Comparison of ENCODE assay signal across 8 mouse cellular contexts in the genomic region with DNA sequence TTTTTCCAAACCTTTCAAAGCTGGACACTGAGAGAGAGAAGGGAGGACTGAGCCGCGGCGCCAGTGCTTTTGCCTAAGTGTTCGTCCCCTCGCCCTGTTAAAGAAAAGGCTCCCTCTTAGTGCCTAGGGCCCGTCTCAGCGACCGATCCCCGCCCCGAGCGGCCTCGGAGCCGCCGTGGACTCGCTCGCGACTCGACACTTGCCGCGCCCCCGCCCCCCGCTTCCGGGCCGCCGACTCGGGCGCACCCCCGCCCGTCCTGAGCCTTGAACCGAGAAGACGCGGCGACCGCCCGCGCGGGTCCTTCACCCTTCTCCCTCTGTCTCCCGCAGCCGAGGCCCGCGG. TPM values are rescaled to one million over a fixed set of nuclear protein-coding genes. Genes with fewer than 3 reads are reported as not detected.
DNase-seq lines count a peak whose midpoint lies in the region; ATAC-seq and TF ChIP-seq lines count a peak whose summit lies in the region.

No protein-coding gene starts in this region.

- ATAC-seq in heart, embryonic 11.5 days (replicated peaks; ENCODE audit: insufficient number of reproducible peaks, low FRiP score, low TSS enrichment) = no peak; the same call in 1 of the 2 replicates
- peak; percentile 52 for ATAC-seq in CD4-positive, CD25-positive, alpha-beta regulatory T cell, adult 4 months
- no peak; the same call in 1 of the 2 replicates for ATAC-seq in forebrain, embryonic 13.5 days
- no peak; the same call in 1 of the 2 replicates for ATAC-seq in liver, embryonic 14.5 days (ENCODE audit: insufficient read depth)
- ATAC-seq in granulocyte monocyte progenitor cell, adult 5-6 weeks (replicated peaks; ENCODE audit: poor library complexity, severe bottlenecking) = no peak

- H3K4me2 ChIP-seq in heart, embryonic 11.5 days = peak overlapping the region; percentile 90
- peak overlapping the region; percentile 84 for H3K4me2 ChIP-seq in forebrain, embryonic 13.5 days
- H3K4me2 ChIP-seq in liver, embryonic 14.5 days (ENCODE audit: low read depth) = peak overlapping the region; percentile 94

- H3K9me3 ChIP-seq in heart, embryonic 11.5 days (replicated peaks; ENCODE audit: control insufficient read depth, low read length) = no peaks in the 10 kb centered on the region
- no peaks in the 10 kb centered on the region for H3K9me3 ChIP-seq in forebrain, embryonic 13.5 days (replicated peaks)
- H3K9me3 ChIP-seq in liver, embryonic 14.5 days (ENCODE audit: control insufficient read depth, low read length) = no peaks in the 10 kb centered on the region

- H3K4me3 ChIP-seq in heart, embryonic 11.5 days (ENCODE audit: low read depth, low read length) = peak overlapping the region; percentile 82
- peak overlapping the region; percentile 88 for H3K4me3 ChIP-seq in forebrain, embryonic 13.5 days
- H3K4me3 ChIP-seq in liver, embryonic 14.5 days (ENCODE audit: insufficient read depth in 1 of 2, low read depth in 2 of 2, low read length in 2 of 2) = peak overlapping the region; percentile 88 to 90

- no peaks in the 10 kb centered on the region for H3K27me3 ChIP-seq in heart, embryonic 11.5 days (ENCODE audit: control insufficient read depth, insufficient read depth, low read length)
- peaks cover 10% of the 10 kb centered on the region for H3K27me3 ChIP-seq in forebrain, embryonic 13.5 days
- peaks cover 4% of the 10 kb centered on the region; the same call in 1 of the 2 replicates for H3K27me3 ChIP-seq in liver, embryonic 14.5 days (ENCODE audit: control insufficient read depth, insufficient read depth, low read length)

- peaks cover 10% of the 10 kb centered on the region for H3K4me1 ChIP-seq in heart, embryonic 11.5 days (ENCODE audit: control insufficient read depth, insufficient read depth, low read length)
- peaks cover 32% of the 10 kb centered on the region for H3K4me1 ChIP-seq in forebrain, embryonic 13.5 days
- H3K4me1 ChIP-seq in liver, embryonic 14.5 days (replicated peaks; ENCODE audit: control insufficient read depth in 2 of 2, insufficient read depth in 2 of 2, low read length in 1 of 2) = peaks cover 12 to 13% of the 10 kb centered on the region in 2 experiments

- H3K36me3 ChIP-seq in heart, embryonic 11.5 days (ENCODE audit: control insufficient read depth, insufficient read depth, low read length) = peaks cover 7% of the 10 kb centered on the region; the same call in 1 of the 2 replicates
- H3K36me3 ChIP-seq in forebrain, embryonic 13.5 days (ENCODE audit: poor library complexity, severe bottlenecking) = peaks cover 16% of the 10 kb centered on the region
- peaks cover 9% of the 10 kb centered on the region for H3K36me3 ChIP-seq in liver, embryonic 14.5 days (replicated peaks; ENCODE audit: control insufficient read depth, insufficient read depth, low read depth)

- under 1% methylated on average over 37 of the region's 41 CpGs for WGBS in heart, embryonic 11.5 days (ENCODE audit: insufficient replicate concordance)
- WGBS in forebrain, embryonic 13.5 days = 1% methylated on average over 36 of the region's 41 CpGs
- under 1% methylated on average over 40 of the region's 41 CpGs for WGBS in liver, embryonic 14.5 days (ENCODE audit: insufficient replicate concordance)

- TF ChIP-seq EP300 in liver, embryonic 14.5 days (IDR thresholded peaks at IDR 0.05; ENCODE audit: low read depth) = no peak

- DNase-seq in heart, adult 18-20 months = no peak
- DNase-seq in liver, embryonic 14.5 days (ENCODE audit: low read depth in 3 of 3, low spot score in 3 of 3) = no peak
- no peak for DNase-seq in right cerebral cortex, adult 18-20 months
- no peak for DNase-seq in right cerebral cortex, adult 2 months (ENCODE audit: low spot score in 2 of 2)

- no peak for TF ChIP-seq CTCF in liver, embryonic 14.5 days (IDR thresholded peaks at IDR 0.05; ENCODE audit: low read depth)

- H3K27ac ChIP-seq in heart, embryonic 11.5 days (ENCODE audit: low read depth, low read length) = peak overlapping the region; percentile 99
- H3K27ac ChIP-seq in forebrain, embryonic 13.5 days = peak overlapping the region; percentile 96
- peak overlapping the region; percentile 85 for H3K27ac ChIP-seq in liver, embryonic 14.5 days

- peak overlapping the region; percentile 82 for H3K9ac ChIP-seq in heart, embryonic 11.5 days (ENCODE audit: low read depth, low read length)
- peak overlapping the region; percentile 91 for H3K9ac ChIP-seq in forebrain, embryonic 13.5 days
- peak overlapping the region; percentile 96 for H3K9ac ChIP-seq in liver, embryonic 14.5 days (replicated peaks)

RNA-seq across cellular contexts. Expression of gene Kdm3a, which starts 0.3 kb away (rescaled TPM):
- 32.4 and 35.1 TPM in 2 replicates for polyA plus RNA-seq in heart, embryonic 11.5 days (2014; fragmentation: Nextera tagmentation; extraction: Ambion mirVana)
- total RNA-seq in heart, adult 18-20 months (2021) = 10 to 100 TPM; 17.4 to 21.0 TPM
- 10 to 100 TPM; 49.8 to 71.0 TPM for polyA plus RNA-seq in CD4-positive, CD25-positive, alpha-beta regulatory T cell, adult 4 months (2017; shearing (Covaris generic))
- polyA plus RNA-seq in forebrain, embryonic 13.5 days (2015; fragmentation: Nextera tagmentation; extraction: Ambion mirVana) = 68.0 and 78.8 TPM in 2 replicates
- 8.8 and 11.8 TPM in 2 replicates for polyA plus RNA-seq in liver, embryonic 14.5 days (2012; rRNA removed)
- polyA plus RNA-seq in liver, embryonic 14.5 days (2014; fragmentation: Nextera tagmentation; extraction: Ambion mirVana) = 8.6 and 8.9 TPM in 2 replicates
- total RNA-seq in granulocyte monocyte progenitor cell, adult 5-6 weeks (2014; fragmentation: Nextera tagmentation) = 28.8 and 53.4 TPM in 2 replicates
- total RNA-seq in granulocyte monocyte progenitor cell, adult 5-6 weeks (2017) = 21.8 and 36.9 TPM in 2 replicates
